Mouse (Mus musculus): ENCODE data around the gene Elp5. TPM values are rescaled to one million over a fixed set of nuclear protein-coding genes. Genes with fewer than 3 reads are reported as not detected.
A peak's percentile ranks its signal among the peaks of the same experiment; 100 is the strongest.

Gene Elp5
- total RNA-seq, 4 experiments from 2014 or later = 78.7 to 101 (median 87.1) TPM

DNA sequence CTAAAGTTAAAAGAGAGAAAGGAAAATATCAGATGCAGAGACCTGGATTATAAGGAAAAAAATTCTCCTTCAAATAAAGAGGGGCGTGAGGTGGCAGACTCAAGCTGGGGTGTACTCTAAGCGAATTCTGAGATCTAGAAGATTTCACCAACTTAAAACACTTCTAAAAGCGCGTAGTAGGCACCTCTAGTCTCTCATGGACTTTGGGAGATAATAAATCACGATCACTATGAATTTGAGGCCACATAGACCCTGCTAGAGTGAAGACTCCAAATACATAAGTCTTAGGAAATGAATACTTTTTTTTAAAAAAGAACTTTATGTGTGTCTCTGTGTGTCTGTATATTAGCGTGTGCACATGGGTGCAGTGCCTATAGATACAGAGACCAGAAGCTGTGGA is 33.4 kb upstream of the Elp5 start:
- DNase-seq (ENCODE audit: low spot score in 2 of 2) = no peak

DNA sequence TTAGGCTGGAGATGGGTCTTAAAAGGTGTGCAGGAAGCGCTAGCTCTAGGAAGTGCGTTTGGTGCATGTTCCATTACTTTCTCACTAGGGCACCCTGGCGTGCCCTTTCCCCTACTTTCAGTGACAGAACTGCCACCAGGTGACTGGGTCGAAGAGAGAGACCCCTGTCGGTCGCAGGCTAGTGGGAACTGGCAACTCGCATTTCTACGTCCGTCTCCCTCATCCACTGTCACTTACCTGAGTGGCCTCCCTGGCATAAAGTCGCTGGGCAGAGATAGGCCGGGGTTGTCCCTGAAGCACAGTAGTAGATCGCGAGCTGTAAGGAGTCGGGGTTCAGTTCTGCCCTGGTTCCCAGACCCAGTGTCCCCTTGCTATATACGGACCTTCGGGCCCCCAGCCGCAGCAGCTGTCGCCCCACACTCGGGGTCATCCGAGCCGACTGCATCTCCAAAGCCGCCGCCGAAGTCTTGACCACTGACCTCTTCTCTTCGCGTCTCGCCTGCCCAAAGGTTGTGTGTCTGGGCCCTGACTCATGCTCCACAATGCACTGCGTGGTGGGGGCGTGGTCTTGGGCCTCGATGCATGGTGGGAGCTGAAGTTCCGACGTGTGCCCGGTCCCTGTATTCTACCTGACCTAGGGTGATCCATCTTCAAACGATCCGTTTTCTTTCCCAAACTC is 32.7 kb upstream of the Elp5 start, which contains the start of gene Acadvl:
Gene Acadvl (minus strand): TSS at position 532 of the 679 bp plus-strand sequence.
- peak; percentile 78 to 85 for DNase-seq (ENCODE audit: low spot score in 2 of 2)

DNA sequence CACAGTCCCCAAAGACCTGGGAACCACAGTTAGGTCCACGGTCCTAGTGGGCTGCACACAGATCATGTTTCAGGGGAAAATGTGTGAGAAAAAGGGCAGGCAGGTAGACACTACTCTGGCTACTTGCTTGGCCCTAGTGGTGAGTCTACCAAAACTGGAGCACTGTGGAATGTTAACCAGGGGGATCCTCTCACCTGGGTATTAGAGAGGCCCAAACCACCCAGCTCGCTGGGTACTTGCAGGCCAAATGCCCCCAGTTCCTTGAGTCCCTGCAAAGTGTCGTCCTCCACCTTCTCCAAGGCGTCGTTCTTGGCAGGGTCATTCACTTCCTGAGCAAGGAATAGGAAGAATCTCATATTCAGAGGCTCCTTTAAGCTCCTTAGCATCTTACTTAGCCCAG is 31.7 kb upstream of the Elp5 start:
- DNase-seq (ENCODE audit: low spot score in 2 of 2) = no peak

- no peak for DNase-seq (ENCODE audit: low spot score in 2 of 2)
Observed at GRCm38 (mm10) chr11:70013408-70013807, 31.1 kb upstream of the Elp5 start.

GRCm38 (mm10) chr11:70012931-70013330 is 30.6 kb upstream of the Elp5 start:
- DNase-seq (ENCODE audit: low spot score in 2 of 2) = no peak

- DNase-seq (ENCODE audit: low spot score in 2 of 2) = no peak
Observed at GRCm38 (mm10) chr11:70010961-70011360, 28.6 kb upstream of the Elp5 start.

- no peak for DNase-seq (ENCODE audit: low spot score in 2 of 2)
Observed at GRCm38 (mm10) chr11:70010548-70010947, 28.2 kb upstream of the Elp5 start.

GRCm38 (mm10) chr11:70010033-70010432 is 27.7 kb upstream of the Elp5 start:
- no peak for DNase-seq (ENCODE audit: low spot score in 2 of 2)

GRCm38 (mm10) chr11:70005521-70005920 is 23.2 kb upstream of the Elp5 start:
- no peak for DNase-seq (ENCODE audit: low spot score in 2 of 2)

- DNase-seq (ENCODE audit: low spot score in 2 of 2) = no peak
Observed at GRCm38 (mm10) chr11:70002471-70002870, 20.2 kb upstream of the Elp5 start.

- DNase-seq (ENCODE audit: low spot score in 2 of 2) = no peak
Observed at GRCm38 (mm10) chr11:70001865-70002264, 19.5 kb upstream of the Elp5 start.

DNA sequence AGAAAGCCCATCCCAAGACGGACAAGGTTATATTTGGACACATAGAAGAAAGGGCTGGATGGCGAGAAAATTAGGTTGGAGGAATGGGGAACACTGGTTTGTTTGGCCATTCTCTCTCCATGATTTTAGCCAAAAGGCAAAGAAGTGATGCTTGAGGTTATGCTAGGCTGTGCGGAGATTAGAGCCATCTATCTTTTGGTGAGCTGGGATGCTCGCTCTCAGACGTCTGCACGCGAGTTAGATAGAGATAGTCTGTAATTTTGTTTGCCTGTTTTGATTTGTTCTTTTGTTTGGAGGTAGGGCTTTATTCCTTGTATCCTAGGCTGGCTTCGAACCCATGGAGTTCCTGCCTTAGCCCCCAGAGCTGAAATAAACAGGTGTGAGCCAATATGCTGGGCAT is 18.8 kb upstream of the Elp5 start:
- DNase-seq (ENCODE audit: low spot score in 2 of 2) = no peak

GRCm38 (mm10) chr11:70000396-70000898 is 18.1 kb upstream of the Elp5 start, which contains the start of gene Dvl2:
Dvl2 (plus strand) TSS chr11:70000595.
- DNase-seq (ENCODE audit: low spot score in 2 of 2) = peak; percentile 82 to 93

GRCm38 (mm10) chr11:69999666-70000065 is 17.3 kb upstream of the Elp5 start:
- DNase-seq (ENCODE audit: low spot score in 2 of 2) = no peak

GRCm38 (mm10) chr11:69998567-69999491 is 16.5 kb upstream of the Elp5 start:
- no peak for DNase-seq (ENCODE audit: low spot score in 2 of 2)

DNA sequence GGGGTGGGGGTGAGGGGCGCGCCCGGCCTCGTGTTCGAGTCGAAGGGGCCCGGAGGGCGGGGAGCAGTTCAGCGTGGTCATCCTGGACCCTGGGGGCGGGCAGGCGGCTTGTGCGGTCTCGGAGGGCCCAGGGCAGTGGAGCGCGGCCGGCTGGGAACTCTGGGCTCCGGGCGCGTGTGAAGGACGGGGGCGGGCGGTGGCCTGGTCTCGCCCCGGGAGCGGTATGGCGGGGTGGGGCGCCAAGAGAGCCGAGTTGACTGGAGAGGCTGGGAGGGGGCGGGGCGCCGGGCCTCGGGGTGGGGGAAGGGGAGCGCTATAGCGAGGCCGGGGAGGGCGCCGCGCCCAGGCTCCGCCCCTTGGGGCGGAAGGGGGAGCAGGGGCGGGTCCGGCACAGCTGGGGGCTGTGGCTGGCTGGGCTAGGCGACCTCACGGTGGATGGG is 14.8 kb upstream of the Elp5 start:
- DNase-seq (ENCODE audit: low spot score in 2 of 2) = peak in 1 of 2 experiments; percentile 77

GRCm38 (mm10) chr11:69996161-69997061 is 14.1 kb upstream of the Elp5 start:
- DNase-seq (ENCODE audit: low spot score in 2 of 2) = no peak

GRCm38 (mm10) chr11:69995391-69995960 is 13.2 kb upstream of the Elp5 start, which contains the start of gene Phf23:
Phf23 (plus strand) TSS chr11:69995777.
- DNase-seq (ENCODE audit: low spot score in 2 of 2) = peak; percentile 86 to 98

GRCm38 (mm10) chr11:69994401-69995090 is 12.2 kb upstream of the Elp5 start:
- no peak for DNase-seq (ENCODE audit: low spot score in 2 of 2)

DNA sequence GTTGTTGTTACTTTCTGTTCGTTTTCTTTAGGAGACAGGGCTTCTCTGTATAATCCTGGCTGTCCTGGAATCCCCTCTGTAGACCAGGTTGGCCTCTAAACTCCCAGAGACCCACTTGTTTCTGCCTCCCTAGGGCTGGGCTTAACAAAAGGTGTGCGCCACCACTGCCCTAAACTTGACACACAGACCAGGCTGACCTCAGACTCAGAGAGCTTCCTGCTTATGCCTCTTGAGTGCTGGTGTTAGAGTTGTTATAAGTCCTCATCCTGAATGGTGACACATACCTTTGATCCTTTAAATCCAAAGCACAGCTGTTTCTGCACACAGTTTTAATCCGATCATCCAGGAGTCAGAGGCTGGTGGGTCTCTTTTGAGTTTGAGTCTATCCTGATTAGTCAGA is 10.6 kb upstream of the Elp5 start:
- DNase-seq (ENCODE audit: low spot score in 2 of 2) = no peak

Measured in left cerebral cortex, adult 8-10 months (tissue).